In genomic region chr10:59703060-59703760, GRCm38 (mm10) we compare ENCODE assay signal across 8 mouse cellular contexts. TPM values are rescaled to one million over a fixed set of nuclear protein-coding genes. Genes with fewer than 3 reads are reported as not detected.
DNase-seq lines count a peak whose midpoint lies in the region; ATAC-seq and TF ChIP-seq lines count a peak whose summit lies in the region.

No protein-coding gene starts in this region.

- intact Hi-C loops in heart, adult 2 months (cut with DNase I): loop anchor here (2.0 to 10.0 kb wide), 3 partner anchors 86 to 378 kb away; partner anchors contain the start of genes Dnajb12, Gm10322, Mcu and P4ha1
- intact Hi-C loops in heart, postnatal 36 days (cut with DNase I): loop anchor here (5.0 kb wide), 1 partner anchor 211 kb away; no protein-coding TSS in a partner anchor

- peak; percentile 10; the same call in 1 of the 2 replicates for ATAC-seq in forebrain, embryonic 12.5 days (ENCODE audit: low FRiP score)
- ATAC-seq in liver, embryonic 16.5 days (ENCODE audit: low read depth): peak; percentile 2; the same call in 1 of the 2 replicates

- no peaks in the 10 kb centered on the region for H3K79me2 ChIP-seq in heart, adult 2 months (replicated peaks; ENCODE audit: control insufficient read depth, insufficient read depth, low read length)

- TF ChIP-seq POLR2A in heart, adult 2 months (IDR thresholded peaks at IDR 0.05; ENCODE audit: insufficient read depth, low read depth, low read length): no peak

- H3K36me3 ChIP-seq in heart, adult 2 months (ENCODE audit: control insufficient read depth, insufficient read depth, low read length): peaks cover 3% of the 10 kb centered on the region
- H3K36me3 ChIP-seq in E14TG2a.4 (ENCODE audit: insufficient read depth, low read length): no peaks in the 10 kb centered on the region
- no peaks in the 10 kb centered on the region for H3K36me3 ChIP-seq in forebrain, embryonic 12.5 days (replicated peaks)
- no peaks in the 10 kb centered on the region for H3K36me3 ChIP-seq in liver, embryonic 16.5 days (ENCODE audit: control insufficient read depth, insufficient read depth)

- H3K9me3 ChIP-seq in E14TG2a.4 (ENCODE audit: low read length): no peaks in the 10 kb centered on the region
- H3K9me3 ChIP-seq in forebrain, embryonic 12.5 days: no peaks in the 10 kb centered on the region
- no peaks in the 10 kb centered on the region for H3K9me3 ChIP-seq in liver, embryonic 16.5 days (replicated peaks; ENCODE audit: control insufficient read depth, low read length)

- H3K9ac ChIP-seq in heart, adult 2 months (ENCODE audit: low read depth, low read length): peak overlapping the region; percentile 80
- H3K9ac ChIP-seq in forebrain, embryonic 12.5 days: peak overlapping the region; percentile 66
- H3K9ac ChIP-seq in liver, embryonic 16.5 days (ENCODE audit: low read depth, low read length): peak overlapping the region; percentile 86

- peak overlapping the region; percentile 85 for H3K4me3 ChIP-seq in heart, adult 2 months
- H3K4me3 ChIP-seq in E14TG2a.4 (replicated peaks; ENCODE audit: low read length): peak overlapping the region; percentile 91
- peak overlapping the region; percentile 57 for H3K4me3 ChIP-seq in forebrain, embryonic 12.5 days (replicated peaks)
- H3K4me3 ChIP-seq in liver, embryonic 16.5 days (ENCODE audit: low read depth, low read length): peak overlapping the region; percentile 80

- no peaks in the 10 kb centered on the region; the same call in 1 of the 2 replicates for H3K4me1 ChIP-seq in heart, adult 2 months (ENCODE audit: control insufficient read depth, insufficient read depth, low read length)
- H3K4me1 ChIP-seq in E14TG2a.4 (replicated peaks; ENCODE audit: low read depth, low read length): peaks cover 42% of the 10 kb centered on the region
- peaks cover 9% of the 10 kb centered on the region for H3K4me1 ChIP-seq in forebrain, embryonic 12.5 days
- peaks cover 17% of the 10 kb centered on the region for H3K4me1 ChIP-seq in liver, embryonic 16.5 days (ENCODE audit: control insufficient read depth, low read depth, low read length)

- peak overlapping the region; percentile 56 for H3K4me2 ChIP-seq in forebrain, embryonic 12.5 days
- H3K4me2 ChIP-seq in liver, embryonic 16.5 days (ENCODE audit: low read depth, low read length): peak overlapping the region; percentile 63

- DNase-seq in heart, adult 2 months: no peak
- no peak for DNase-seq in heart, postnatal 36 days
- DNase-seq in ovary, adult 18-20 months (ENCODE audit: low spot score): no peak
- DNase-seq in right cerebral cortex, adult 18-20 months: no peak
- DNase-seq in left cerebral cortex, adult 8-10 months (ENCODE audit: low spot score in 2 of 2): no peak

- H3K27me3 ChIP-seq in heart, adult 2 months (ENCODE audit: control insufficient read depth, insufficient read depth, low read length): no peaks in the 10 kb centered on the region
- H3K27me3 ChIP-seq in E14TG2a.4 (ENCODE audit: insufficient read depth, low read length): no peaks in the 10 kb centered on the region
- H3K27me3 ChIP-seq in forebrain, embryonic 12.5 days: no peaks in the 10 kb centered on the region
- H3K27me3 ChIP-seq in liver, embryonic 16.5 days (ENCODE audit: control insufficient read depth, insufficient read depth, low read depth, low read length): no peaks in the 10 kb centered on the region

- peak overlapping the region; percentile 60 for H3K27ac ChIP-seq in heart, adult 2 months
- peak overlapping the region; percentile 65; the same call in 1 of the 2 replicates for H3K27ac ChIP-seq in forebrain, embryonic 12.5 days
- H3K27ac ChIP-seq in liver, embryonic 16.5 days (ENCODE audit: low read length): peak overlapping the region; percentile 80

- TF ChIP-seq CTCF in heart, adult 2 months (IDR thresholded peaks at IDR 0.05): no peak
- no peak for TF ChIP-seq CTCF in E14TG2a.4 (conservative IDR thresholded peaks at IDR 0.05; ENCODE audit: low read length)

- WGBS in heart, adult 2 months: 10% methylated on average over 15 of the region's 15 CpGs
- WGBS in forebrain, embryonic 12.5 days: 15% methylated on average over 15 of the region's 15 CpGs
- WGBS in liver, embryonic 16.5 days (ENCODE audit: insufficient replicate concordance): 16% methylated on average over 15 of the region's 15 CpGs

- TF ChIP-seq EP300 in heart, adult 2 months (IDR thresholded peaks at IDR 0.05; ENCODE audit: insufficient read depth, low read depth, low read length): no peak

RNA-seq across cellular contexts. Expression of gene Micu1, which starts 0.9 kb away (rescaled TPM):
- total RNA-seq in heart, adult 2 months (2021): 10 to 100 TPM; 17.6 to 19.7 TPM
- polyA plus RNA-seq in heart, adult 2 months (2012; rRNA removed): 14.1 and 24.1 TPM in 2 replicates
- total RNA-seq in heart, postnatal 36 days (2021): 10 to 100 TPM; 20.3 to 23.3 TPM
- 67.8 and 72.3 TPM in 2 replicates for polyA plus RNA-seq in forebrain, embryonic 12.5 days (2016; fragmentation: Nextera tagmentation; extraction: Ambion mirVana)
- 40.1 and 40.4 TPM in 2 replicates for polyA plus RNA-seq in liver, embryonic 16.5 days (2015; fragmentation: Nextera tagmentation; extraction: Ambion mirVana)
- 100 to 1,000 TPM in 3 of 4 experiments, 10 to 100 TPM in 1; 94.2 to 120 (median 103) TPM for total RNA-seq in left cerebral cortex, adult 8-10 months (2022)
